Mouse (Mus musculus) liver, adult 2 months (tissue): Measurements from ENCODE around the gene Ncdn. TPM values are rescaled to one million over a fixed set of nuclear protein-coding genes. Genes with fewer than 3 reads are reported as not detected.

Source experiments
- DNase-seq: peaks from one replicate; pipeline ENCODE4 v3.0.0-alpha.2; 2011; ENCODE audit warnings: low read depth, low spot score; ENCODE audit errors: extremely low read depth
- H3K27ac ChIP-seq: fragments of 200-500 bp; replicated peaks from 2 replicates; pipeline ENCODE4 v1.5.1; 2012; ENCODE audit warnings: low read depth, mild to moderate bottlenecking, control low read depth, inconsistent platforms, low read length; ENCODE audit not compliant: insufficient read depth
- H3K27me3 ChIP-seq: fragments of 200-500 bp; 2 replicates; pipeline ENCODE4 v1.6.1; 2012; ENCODE audit warnings: mild to moderate bottlenecking, moderate library complexity, low read length, inconsistent platforms; ENCODE audit not compliant: control insufficient read depth, insufficient read depth
- H3K36me3 ChIP-seq: fragments of 200-500 bp; 2 replicates; pipeline ENCODE4 v1.6.1; 2012; ENCODE audit warnings: low read length, inconsistent platforms; ENCODE audit not compliant: control insufficient read depth, insufficient read depth
- H3K4me1 ChIP-seq: fragments of 200-500 bp; 2 replicates; pipeline ENCODE4 v1.6.1; 2011; ENCODE audit warnings: low read length; ENCODE audit not compliant: control insufficient read depth, insufficient read depth
- H3K4me3 ChIP-seq: fragments of 200-500 bp; 2 replicates; pipeline ENCODE4 v1.5.1; 2011; ENCODE audit warnings: low read depth, mild to moderate bottlenecking, control low read depth, low read length, moderate library complexity; ENCODE audit not compliant: insufficient read depth
- H3K79me2 ChIP-seq: fragments of 200-500 bp; 2 replicates; pipeline ENCODE4 v1.6.1; 2012; ENCODE audit warnings: inconsistent platforms, mild to moderate bottlenecking, low read length, moderate library complexity; ENCODE audit not compliant: control insufficient read depth, insufficient read depth
- H3K9ac ChIP-seq: fragments of 200-500 bp; 2 replicates; pipeline ENCODE4 v1.6.1; 2012; ENCODE audit warnings: low read depth, mild to moderate bottlenecking, control low read depth, inconsistent platforms, low read length
- CTCF ChIP-seq: fragments of 200-500 bp; IDR thresholded peaks from 2 replicates; pipeline ENCODE4 v1.5.1; 2011; ENCODE audit warnings: low read depth, low read length, control low read depth
- POLR2A ChIP-seq: fragments of 200-500 bp; IDR thresholded peaks from 2 replicates; pipeline ENCODE4 v1.6.1; 2011; ENCODE audit warnings: low read length, control low read depth; ENCODE audit not compliant: insufficient read depth; ENCODE audit errors: extremely low read depth
- WGBS: fragments of 180-500 bp; shearing (Covaris S2); methylation state at CpG from one replicate; pipeline ENCODE4 v1.1.7; 2018; 5-methylcytosine and 5-hydroxymethylcytosine counted together
- polyA plus RNA-seq: library from polyadenylated mRNA; depleted of rRNA; stranded (reverse); fragments of >200 nt; gene quantifications from 2 replicates; pipeline ENCODE4 v1.2.3, GENCODE M21; 2012
- total RNA-seq: library from RNA; depleted of rRNA; stranded (reverse); fragments of >200 nt; gene quantifications from 2 replicates; pipeline ENCODE4 v1.2.3, GENCODE M21; 2014

Ncdn gene
- total and polyA plus RNA-seq, 2 experiments, result 2.4 to 12.8 TPM

DNA sequence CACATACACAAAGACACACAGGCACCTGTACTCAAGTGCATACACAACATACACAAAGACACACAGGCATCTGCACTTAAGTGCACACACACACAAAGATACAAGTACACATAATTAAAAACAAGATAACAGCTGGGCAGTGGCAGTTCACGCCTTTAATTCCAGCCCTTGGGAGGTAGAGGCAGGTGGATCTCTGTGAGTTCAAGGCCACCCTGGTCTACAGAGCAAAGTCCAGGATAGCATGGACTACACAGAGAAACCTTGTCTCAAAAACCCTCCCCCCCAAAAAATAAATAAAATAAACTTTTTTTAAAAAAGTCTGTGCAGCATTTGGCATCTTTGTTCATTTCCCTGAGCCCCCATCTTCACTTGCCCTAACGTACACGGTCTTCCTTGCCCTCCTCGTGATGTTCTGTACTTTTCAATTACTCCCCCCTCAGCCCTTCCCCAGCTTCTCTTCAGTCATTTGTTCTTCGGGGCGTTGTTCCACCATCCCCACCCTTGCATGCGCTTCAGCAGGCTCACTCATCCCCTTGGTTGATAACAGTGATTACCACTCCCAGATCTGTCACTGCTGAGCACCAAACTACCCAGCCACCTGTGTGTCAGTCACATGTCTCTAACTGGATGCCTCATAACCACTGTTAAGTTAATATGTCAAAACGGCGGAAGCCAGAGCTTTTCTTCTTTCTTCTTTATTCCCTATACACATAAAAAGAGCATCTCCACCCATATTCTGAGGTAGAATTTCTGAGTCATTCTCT, 16.7 kb upstream of the Ncdn start:
- Histone ChIP-seq H3K4me1 (no peaks in the 10 kb centered on the region), H3K79me2 (peaks cover 5% of the 10 kb centered on the region; the same call in 1 of the 2 replicates), H3K4me3 (no peak overlapping the region), H3K9ac (no peak overlapping the region), H3K27me3 (no peaks in the 10 kb centered on the region), H3K36me3 (peaks cover 2% of the 10 kb centered on the region; the same call in 1 of the 2 replicates), H3K27ac (no peak overlapping the region)
- WGBS, result 89% methylated on average over 9 of the region's 9 CpGs
- DNase-seq, result no peak
- TF ChIP-seq POLR2A (no peak), CTCF (no peak)

GRCm38 (mm10) chr4:126763483-126763882, 10.2 kb upstream of the Ncdn start:
- WGBS, result 51% methylated on average over 2 of the region's 2 CpGs
- DNase-seq, result peak; percentile 66
- Histone ChIP-seq H3K9ac (no peak overlapping the region), H3K4me3 (no peak overlapping the region), H3K27me3 (no peaks in the 10 kb centered on the region), H3K36me3 (peaks cover 12% of the 10 kb centered on the region), H3K4me1 (peaks cover 15% of the 10 kb centered on the region), H3K79me2 (no peaks in the 10 kb centered on the region; the same call in 1 of the 2 replicates), H3K27ac (peak overlapping the region; percentile 73)
- TF ChIP-seq CTCF (no peak), POLR2A (no peak)

DNA sequence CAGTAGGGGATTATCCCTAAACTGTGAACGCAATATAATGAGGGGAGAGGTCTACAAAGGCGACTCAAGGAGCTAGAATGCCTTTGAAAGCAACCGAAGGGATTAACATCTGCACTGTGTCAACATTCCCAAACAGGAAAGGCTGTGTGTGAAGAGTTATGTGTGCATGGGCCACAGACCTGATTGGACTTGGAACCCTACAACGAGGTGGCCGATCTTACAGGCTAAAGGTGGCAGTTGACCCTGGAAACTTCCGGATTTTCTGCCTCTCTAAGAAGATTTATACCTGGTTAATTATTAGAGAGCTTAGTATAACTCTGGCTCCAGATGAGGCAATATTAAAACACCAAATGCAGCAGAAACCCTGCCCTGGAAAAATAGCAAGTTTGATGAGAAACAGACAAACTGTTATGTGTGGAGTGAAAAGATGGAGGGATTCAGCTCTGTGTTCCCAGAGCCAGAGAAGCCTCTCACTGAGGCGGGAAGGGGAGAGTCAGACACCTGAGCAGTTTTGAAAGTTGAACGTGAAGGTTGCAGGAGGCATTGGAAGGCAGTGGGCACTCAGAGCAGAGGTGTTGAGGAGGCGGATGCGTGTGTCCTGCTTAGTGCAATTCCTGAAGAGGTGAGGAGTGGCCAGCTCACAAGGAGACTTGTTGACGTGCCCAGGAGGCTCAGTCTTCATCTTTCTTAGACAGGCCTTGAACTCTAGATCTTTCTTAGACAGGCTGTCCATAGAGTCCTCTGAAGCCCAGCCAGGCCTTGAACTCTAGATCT, 9.5 kb upstream of the Ncdn start:
- peaks cover 16% of the 10 kb centered on the region for H3K36me3 ChIP-seq
- no peaks in the 10 kb centered on the region for H3K27me3 ChIP-seq
- TF ChIP-seq CTCF (no peak), POLR2A (no peak)
- 0 out of 2 replicates have a peak overlapping the region, but pooled peaks have one; percentile 19 for H3K9ac ChIP-seq
- H3K4me1 ChIP-seq, result peaks cover 15% of the 10 kb centered on the region
- peak overlapping the region; percentile 73 for H3K27ac ChIP-seq
- no peak overlapping the region for H3K4me3 ChIP-seq
- H3K79me2 ChIP-seq, result peaks cover 5% of the 10 kb centered on the region; the same call in 1 of the 2 replicates
- DNase-seq, result peak; percentile 95
- 43% methylated on average over 11 of the region's 11 CpGs for WGBS

DNA sequence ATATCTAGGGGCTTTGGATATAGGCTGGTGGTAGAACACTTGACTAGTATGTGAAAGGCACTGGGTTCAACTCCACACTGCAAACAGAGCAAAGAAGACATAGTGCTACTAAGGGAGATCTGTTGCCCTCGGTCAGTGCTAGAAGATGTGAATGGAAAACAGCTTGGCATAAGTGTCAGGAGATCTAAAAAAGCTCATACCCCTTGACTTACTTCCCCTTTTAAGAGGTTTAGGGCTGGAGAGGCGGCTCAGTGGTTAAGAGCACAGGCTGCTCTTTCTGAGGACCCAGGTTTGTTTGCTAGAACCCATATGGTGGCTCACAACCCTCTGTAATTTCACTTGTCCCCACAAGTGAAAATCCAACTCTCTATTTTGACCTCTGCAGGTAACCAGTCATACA, 6.2 kb upstream of the Ncdn start:
- no peak overlapping the region for H3K4me3 ChIP-seq
- WGBS, result 92% methylated on average over 2 of the region's 2 CpGs

DNA sequence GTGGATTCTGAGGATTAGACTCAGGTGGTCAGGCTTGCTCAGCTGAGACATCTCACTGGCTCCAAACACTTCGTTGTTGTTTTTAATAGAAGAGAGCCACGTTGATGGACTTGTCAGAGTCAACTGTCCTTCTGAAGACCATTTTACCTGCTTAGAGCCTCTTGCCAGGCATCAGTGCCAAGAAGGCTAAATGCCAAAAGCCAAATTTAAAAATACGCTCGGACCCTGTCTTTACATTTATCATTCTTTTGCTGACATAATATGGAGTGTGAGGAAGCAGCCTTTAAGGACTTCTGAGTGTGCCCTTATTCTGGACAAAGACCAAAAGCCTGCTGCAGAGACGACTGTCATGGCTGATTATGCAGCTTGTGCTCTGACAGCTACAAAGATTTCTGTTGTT, 5.1 kb upstream of the Ncdn start:
- 62% methylated on average over 5 of the region's 5 CpGs for WGBS
- TF ChIP-seq CTCF (no peak), POLR2A (no peak)
- Histone ChIP-seq H3K27me3 (no peaks in the 10 kb centered on the region), H3K36me3 (peaks cover 16% of the 10 kb centered on the region), H3K79me2 (peaks cover 5% of the 10 kb centered on the region; the same call in 1 of the 2 replicates), H3K9ac (no peak overlapping the region), H3K4me3 (no peak overlapping the region), H3K4me1 (peaks cover 7% of the 10 kb centered on the region), H3K27ac (no peak overlapping the region)
- DNase-seq, result no peak

More for the DNA sequence above, 6.2 kb upstream of the Ncdn start:
- DNase-seq, result no peak
- Histone ChIP-seq H3K27ac (no peak overlapping the region), H3K36me3 (peaks cover 16% of the 10 kb centered on the region), H3K27me3 (no peaks in the 10 kb centered on the region), H3K9ac (no peak overlapping the region), H3K4me1 (peaks cover 16% of the 10 kb centered on the region), H3K79me2 (peaks cover 5% of the 10 kb centered on the region; the same call in 1 of the 2 replicates)
- no peak for TF ChIP-seq CTCF
- no peak for TF ChIP-seq POLR2A
